Mouse (Mus musculus): ENCODE results near the gene Marc1. TPM values are rescaled to one million over a fixed set of nuclear protein-coding genes. Genes with fewer than 3 reads are reported as not detected.

Gene Marc1
- under 1 TPM; 0.19 to 0.20 TPM for total RNA-seq (2021)
- long read RNA-seq, experiment 1, result 0 reads
- long read RNA-seq, experiment 2, result 0 reads

GRCm38 (mm10) chr1:184810780-184811575, at the start of gene Marc1:
Gene Marc1 (minus strand): TSS chr1:184811313.
- DNase-seq, result no peak

- no peak for DNase-seq
These were observed 49.2 kb upstream of the Marc1 start for GRCm38 (mm10) chr1:184860276-184860675.

- DNase-seq, result no peak
These were observed 47.1 kb upstream of the Marc1 start for GRCm38 (mm10) chr1:184858253-184858652.

- no peak for DNase-seq
These were observed 46.1 kb upstream of the Marc1 start for GRCm38 (mm10) chr1:184857216-184857615.

GRCm38 (mm10) chr1:184853922-184854321, 42.8 kb upstream of the Marc1 start:
- DNase-seq, result no peak

- peak; percentile 71 for DNase-seq
These were observed 42.2 kb upstream of the Marc1 start for GRCm38 (mm10) chr1:184853339-184853738.

GRCm38 (mm10) chr1:184851741-184852618, 40.9 kb upstream of the Marc1 start:
- DNase-seq, result peak; percentile 57

- DNase-seq, result no peak
These were observed 40.1 kb upstream of the Marc1 start for GRCm38 (mm10) chr1:184851166-184851565.

GRCm38 (mm10) chr1:184846973-184847372, 35.9 kb upstream of the Marc1 start:
- DNase-seq, result no peak

GRCm38 (mm10) chr1:184846092-184846750, 35.1 kb upstream of the Marc1 start, which contains the start of gene Marc2:
Gene Marc2 (minus strand): TSS chr1:184846451.
- no peak for DNase-seq

- DNase-seq, result peak; percentile 89
These were observed 34.3 kb upstream of the Marc1 start for GRCm38 (mm10) chr1:184845111-184846071.

GRCm38 (mm10) chr1:184844326-184845066, 33.4 kb upstream of the Marc1 start:
- peak; percentile 40 for DNase-seq

- DNase-seq, result no peak
These were observed 26.5 kb upstream of the Marc1 start for GRCm38 (mm10) chr1:184837649-184838048.

- DNase-seq, result no peak
These were observed 25.2 kb upstream of the Marc1 start for GRCm38 (mm10) chr1:184836350-184836749.

GRCm38 (mm10) chr1:184833499-184833898, 22.4 kb upstream of the Marc1 start:
- no peak for DNase-seq

GRCm38 (mm10) chr1:184832211-184832610, 21.1 kb upstream of the Marc1 start:
- DNase-seq, result no peak

GRCm38 (mm10) chr1:184829897-184830296, 18.8 kb upstream of the Marc1 start:
- no peak for DNase-seq

- DNase-seq, result no peak
These were observed 16.1 kb upstream of the Marc1 start for GRCm38 (mm10) chr1:184827175-184827701.

- peak; percentile 55 for DNase-seq
These were observed 14.0 kb upstream of the Marc1 start for GRCm38 (mm10) chr1:184825093-184825492.

GRCm38 (mm10) chr1:184824439-184824851, 13.3 kb upstream of the Marc1 start:
- DNase-seq, result peak; percentile 96
